In genomic region chr11:62427105-62427504, GRCm38 (mm10) we compare ENCODE assay signal across 9 mouse cellular contexts. TPM values are rescaled to one million over a fixed set of nuclear protein-coding genes. Genes with fewer than 3 reads are reported as not detected.
DNase-seq lines count a peak whose midpoint lies in the region; ATAC-seq and TF ChIP-seq lines count a peak whose summit lies in the region.
"Had no signal": no experiment of that assay in that cellular context is flagged by ENCODE, and none has a peak within 500 bp of the region (broad histone marks: within the 10 kb centered on the region; RNA-seq: fewer than 3 reads in every experiment).

No protein-coding gene starts in this region.

- H3K4me3 ChIP-seq in kidney, embryonic 15.5 days (replicated peaks) = no peak overlapping the region
- H3K4me3 ChIP-seq in G1E (ENCODE audit: low read depth, low read length) = no peak overlapping the region
- H3K4me3 ChIP-seq in midbrain, embryonic 13.5 days (replicated peaks) = no peak overlapping the region
- H3K4me3 ChIP-seq: liver, embryonic 15.5 days had no signal

- no peak for ATAC-seq in kidney, embryonic 15.5 days (replicated peaks; ENCODE audit: low FRiP score)
- no peak for ATAC-seq in G1E (ENCODE audit: extremely low read depth, insufficient number of reproducible peaks, low FRiP score, poor library complexity, severe bottlenecking)
- 0 out of 2 replicates have a peak, but pooled peaks have one; percentile 30 for ATAC-seq in erythroid progenitor cell, adult 5-6 weeks (replicated peaks; ENCODE audit: low FRiP score, poor library complexity, severe bottlenecking)
- ATAC-seq in midbrain, embryonic 13.5 days = no peak

- H3K9me3 ChIP-seq in kidney, embryonic 15.5 days (replicated peaks) = no peaks in the 10 kb centered on the region
- no peaks in the 10 kb centered on the region for H3K9me3 ChIP-seq in G1E (replicated peaks)
- H3K9me3 ChIP-seq in midbrain, embryonic 13.5 days = no peaks in the 10 kb centered on the region
- H3K9me3 ChIP-seq: liver, embryonic 15.5 days had no signal

- no peaks in the 10 kb centered on the region for H3K27me3 ChIP-seq in kidney, embryonic 15.5 days
- no peaks in the 10 kb centered on the region for H3K27me3 ChIP-seq in G1E (ENCODE audit: insufficient read depth, low read length)
- H3K27me3 ChIP-seq in midbrain, embryonic 13.5 days = no peaks in the 10 kb centered on the region
- H3K27me3 ChIP-seq: liver, embryonic 15.5 days had no signal

- 88% methylated on average over 2 of the region's 3 CpGs for WGBS in kidney, embryonic 15.5 days
- WGBS in midbrain, embryonic 13.5 days = 90% methylated on average over 2 of the region's 3 CpGs

- peak; percentile 39 for TF ChIP-seq CTCF in G1E (IDR thresholded peaks at IDR 0.05; ENCODE audit: low read depth, low read length)

- no peaks in the 10 kb centered on the region for H3K4me1 ChIP-seq in kidney, embryonic 15.5 days
- no peaks in the 10 kb centered on the region for H3K4me1 ChIP-seq in G1E (ENCODE audit: insufficient read depth, low read depth, low read length)
- no peaks in the 10 kb centered on the region for H3K4me1 ChIP-seq in midbrain, embryonic 13.5 days (replicated peaks)
- H3K4me1 ChIP-seq: liver, embryonic 15.5 days had no signal

- H3K36me3 ChIP-seq in kidney, embryonic 15.5 days = peaks cover 60% of the 10 kb centered on the region
- peaks cover 68% of the 10 kb centered on the region for H3K36me3 ChIP-seq in G1E (replicated peaks)
- peaks cover 40% of the 10 kb centered on the region for H3K36me3 ChIP-seq in midbrain, embryonic 13.5 days

- no peak overlapping the region for H3K9ac ChIP-seq in kidney, embryonic 15.5 days
- no peak overlapping the region for H3K9ac ChIP-seq in midbrain, embryonic 13.5 days (replicated peaks)
- H3K9ac ChIP-seq: liver, embryonic 15.5 days had no signal

- no peak overlapping the region for H3K27ac ChIP-seq in kidney, embryonic 15.5 days
- H3K27ac ChIP-seq in midbrain, embryonic 13.5 days = no peak overlapping the region
- H3K27ac ChIP-seq: liver, embryonic 15.5 days had no signal

- H3K4me2 ChIP-seq in kidney, embryonic 15.5 days = no peak overlapping the region
- H3K4me2 ChIP-seq in midbrain, embryonic 13.5 days (replicated peaks) = no peak overlapping the region
- H3K4me2 ChIP-seq: liver, embryonic 15.5 days had no signal

- peak; percentile 20 for DNase-seq in kidney, postnatal 10 days
- no peak for DNase-seq in G1E (ENCODE audit: low spot score)
- peak; percentile 43 to 75 for DNase-seq in spleen, postnatal 10 days (ENCODE audit: low spot score in 2 of 2)
- no peak for DNase-seq in cerebellum, postnatal 4 days (ENCODE audit: low spot score in 2 of 2)
- no peak for DNase-seq in embryo, embryonic 10 days (ENCODE audit: low spot score)

RNA-seq across cellular contexts. Expression of gene Pigl, which starts 31.2 kb away (rescaled TPM):
- 11.9 and 12.4 TPM in 2 replicates for polyA plus RNA-seq in kidney, embryonic 15.5 days (2015; fragmentation: Nextera tagmentation; extraction: Ambion mirVana)
- total RNA-seq in G1E (2014; fragmentation: Nextera tagmentation) (32.9 TPM in 2 replicates), G1E (2017) (4.8 and 5.3 TPM in 2 replicates)
- 2.8 and 2.9 TPM in 2 replicates for polyA plus RNA-seq in G1E (2012)
- 2.1 and 3.6 TPM in 2 replicates for total RNA-seq in erythroid progenitor cell, adult 5-6 weeks (2015; ENCODE audit: low replicate concordance)
- 1.7 TPM in 1 of 2 replicates, not detected in the other for total RNA-seq in erythroid progenitor cell, adult 5-6 weeks (2017; ENCODE audit: low replicate concordance)
- polyA plus RNA-seq in midbrain, embryonic 13.5 days (2015; fragmentation: Nextera tagmentation; extraction: Ambion mirVana) = 9.1 and 9.2 TPM in 2 replicates

RNA-seq across cellular contexts. Expression of gene Ncor1, which starts 31.2 kb away (rescaled TPM):
- polyA plus RNA-seq in kidney, embryonic 15.5 days (2015; fragmentation: Nextera tagmentation; extraction: Ambion mirVana) = 168 and 172 TPM in 2 replicates
- total RNA-seq in G1E (2014; fragmentation: Nextera tagmentation) (629 and 697 TPM in 2 replicates), G1E (2017) (167 and 214 TPM in 2 replicates)
- polyA plus RNA-seq in G1E (2012) = 69.9 and 77.2 TPM in 2 replicates
- total RNA-seq in erythroid progenitor cell, adult 5-6 weeks (2015; ENCODE audit: low replicate concordance) = 222 and 243 TPM in 2 replicates
- total RNA-seq in erythroid progenitor cell, adult 5-6 weeks (2017; ENCODE audit: low replicate concordance) = 252 and 266 TPM in 2 replicates
- polyA plus RNA-seq in midbrain, embryonic 13.5 days (2015; fragmentation: Nextera tagmentation; extraction: Ambion mirVana) = 150 and 174 TPM in 2 replicates

Comparison
In these comparisons a context has a peak if more than half of its experiments do, and no peak if none do; other contexts are left out.
1. DNase-seq: peak in kidney, postnatal 10 days (single experiment) and spleen, postnatal 10 days (2 of 2); none in G1E (single experiment), cerebellum, postnatal 4 days (0 of 2) and embryo, embryonic 10 days (single experiment).